Mouse (Mus musculus) gastrocnemius, adult 8-10 months (tissue): ENCODE data around the gene Tnk1. TPM values are rescaled to one million over a fixed set of nuclear protein-coding genes. Genes with fewer than 3 reads are reported as not detected.
A peak's percentile ranks its signal among the peaks of the same experiment; 100 is the strongest.

Source experiments
- DNase-seq, 2 experiments: peaks; one replicate each; pipeline ENCODE4 v3.0.0; 2022; ENCODE audit warnings: low spot score in 2 of 2
- total RNA-seq, 4 experiments: library from RNA; stranded (reverse); gene quantifications; 2 replicates each; pipeline ENCODE4 v1.2.4; 2022

Gene Tnk1
- total RNA-seq, 4 experiments from 2014 or later, result 0.31 TPM; not detected in 3

- no peak for DNase-seq
These were observed 19.8 kb downstream of the Tnk1 start for GRCm38 (mm10) chr11:69838714-69839104.

- DNase-seq, result peak; percentile 94 to 95
These were observed 20.4 kb downstream of the Tnk1 start, which contains the start of gene Tmem256 for GRCm38 (mm10) chr11:69837952-69838713. Gene Tmem256, plus strand, starts transcription at chr11:69838514.

DNA sequence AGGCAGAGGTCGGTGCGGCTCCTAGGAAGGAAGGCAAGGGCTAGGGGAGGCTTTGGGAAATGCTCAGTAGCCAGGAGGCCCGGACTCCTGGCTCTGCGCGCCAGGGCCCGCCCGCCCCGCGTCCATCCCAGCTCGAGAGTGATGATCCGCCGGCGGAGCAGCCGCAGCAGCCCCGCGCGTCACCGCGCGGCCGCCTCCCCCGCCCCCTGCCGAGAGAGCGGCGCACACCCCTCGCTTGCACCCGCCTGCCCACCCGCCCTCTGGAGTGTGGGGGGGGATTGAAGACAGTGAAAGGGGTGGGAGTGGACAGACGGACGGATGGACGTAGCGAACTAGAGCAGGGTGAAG is 21.0 kb downstream of the Tnk1 start, which contains the start of gene Nlgn2:
TSS of gene Nlgn2 (minus strand) at position 181 of the 348 bp plus-strand sequence.
- DNase-seq, result no peak

DNA sequence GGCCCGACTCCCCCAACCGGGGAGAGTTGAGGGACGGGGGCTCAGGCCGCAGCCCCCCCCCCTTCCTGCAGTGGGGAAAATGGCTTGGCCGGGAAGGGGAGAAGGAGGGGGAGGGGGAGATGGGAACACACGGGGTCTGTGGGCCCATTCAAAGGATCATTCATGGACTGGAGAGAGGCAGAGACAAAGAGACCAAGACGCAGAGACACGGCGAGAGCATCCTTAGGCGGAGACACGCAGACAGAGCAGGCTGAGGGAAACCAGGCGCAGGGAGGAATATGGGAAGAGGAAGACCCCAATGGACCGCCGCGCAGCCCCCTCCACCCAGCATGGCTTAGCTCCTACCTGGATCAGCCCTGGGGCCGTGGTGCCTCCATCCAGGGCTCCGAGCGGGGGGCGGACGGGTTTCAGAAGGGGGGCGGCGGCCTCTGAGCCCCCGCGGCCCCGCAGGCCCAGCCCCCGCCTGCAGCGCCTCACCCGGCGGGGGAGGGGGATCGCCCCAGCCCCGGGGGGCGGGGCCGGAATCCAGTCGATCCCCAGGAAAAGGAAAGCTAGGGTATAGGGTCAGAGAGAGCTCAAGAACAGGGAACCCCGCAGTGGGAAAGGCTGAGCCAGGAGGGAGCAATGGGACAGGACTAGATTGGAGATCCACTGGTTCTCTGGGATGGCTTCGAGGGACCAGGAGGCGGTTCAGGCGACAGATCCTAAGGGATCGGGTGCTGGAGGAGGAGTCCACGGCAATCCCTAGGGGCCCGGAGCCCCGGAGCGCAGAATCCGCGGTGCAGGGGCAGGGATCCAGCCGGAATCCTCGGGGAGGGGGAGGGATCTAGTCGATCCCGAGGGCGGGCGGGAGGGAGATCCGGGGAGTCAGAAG is 21.6 kb downstream of the Tnk1 start:
- DNase-seq, result peak; percentile 17 to 46

- DNase-seq, result no peak
These were observed 22.6 kb downstream of the Tnk1 start for GRCm38 (mm10) chr11:69835966-69836335.

DNA sequence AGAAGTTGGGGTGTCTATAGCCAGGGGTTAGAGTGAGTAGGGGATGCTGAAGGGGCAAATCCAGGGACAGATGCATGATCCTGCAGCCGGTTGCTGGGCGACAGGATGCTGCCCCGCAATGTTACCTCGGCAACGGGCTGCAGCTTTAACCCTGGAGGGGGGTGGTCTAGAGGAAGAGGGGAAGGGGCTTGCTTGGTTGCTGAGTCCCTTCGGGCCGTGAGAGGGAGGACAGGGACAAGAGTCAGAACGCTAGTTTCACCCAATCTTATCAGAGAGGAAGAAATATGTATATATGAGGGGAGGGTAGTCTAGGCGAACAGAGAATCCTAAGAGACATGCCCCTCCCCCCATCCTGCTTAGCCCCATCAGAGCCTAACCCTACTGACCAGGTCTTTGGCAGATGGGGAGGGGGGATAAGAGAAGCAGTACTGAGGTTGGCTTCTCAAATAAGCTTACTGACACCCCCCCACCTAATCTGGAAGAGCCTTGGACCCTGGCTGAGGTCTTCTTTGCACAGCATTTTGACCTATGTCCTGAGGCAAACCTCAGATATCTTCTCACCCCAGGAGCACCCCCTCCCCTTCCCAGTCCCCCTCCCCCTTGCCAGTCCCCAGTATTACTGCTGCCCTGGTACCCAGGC is 23.1 kb downstream of the Tnk1 start:
- no peak for DNase-seq

- no peak for DNase-seq
These were observed 24.5 kb downstream of the Tnk1 start for GRCm38 (mm10) chr11:69834001-69834549.

DNA sequence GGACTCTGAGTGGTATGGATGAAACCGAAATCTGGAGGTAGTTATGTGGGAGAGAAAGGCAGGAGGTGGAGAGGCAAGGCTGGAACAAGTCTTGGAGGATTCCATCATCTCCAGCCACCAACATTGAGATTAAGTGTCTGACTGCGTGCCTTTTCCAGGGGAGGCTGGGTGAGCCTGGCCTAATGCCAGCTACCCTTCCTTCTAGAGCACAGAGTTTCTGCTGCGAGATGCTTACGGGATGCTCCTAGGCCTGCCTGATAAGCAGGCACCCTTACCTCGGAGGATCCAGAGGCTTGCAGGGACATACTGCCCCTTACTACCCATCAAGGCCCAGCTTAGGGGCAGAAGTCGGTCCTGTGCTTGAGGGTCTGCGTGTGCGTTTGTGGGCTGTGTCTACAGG is 25.0 kb downstream of the Tnk1 start:
- DNase-seq, result no peak

GRCm38 (mm10) chr11:69828832-69829231 is 29.7 kb downstream of the Tnk1 start:
- no peak for DNase-seq

- DNase-seq, result no peak
These were observed 35.1 kb downstream of the Tnk1 start for GRCm38 (mm10) chr11:69823456-69823855.

DNA sequence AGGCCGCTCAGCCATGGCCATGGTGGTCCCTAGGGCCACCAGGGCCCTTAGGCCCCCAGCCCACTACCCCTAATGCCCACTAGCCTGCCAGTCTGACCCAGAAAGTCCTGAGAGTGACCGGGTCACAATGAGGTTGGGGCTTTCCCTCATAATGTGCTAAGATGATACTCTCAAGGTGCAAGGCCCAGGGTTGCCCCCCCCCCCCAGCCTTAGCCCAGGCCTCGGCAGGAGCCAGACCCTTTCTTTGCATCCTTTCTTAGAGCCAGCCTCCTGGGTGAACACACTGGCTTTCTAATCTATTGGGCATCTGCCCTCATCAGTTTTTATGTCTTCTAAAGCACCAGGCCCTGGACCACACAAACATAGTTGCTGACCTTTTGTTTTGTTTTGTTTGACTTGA is 36.5 kb downstream of the Tnk1 start, which contains the start of gene Spem1:
TSS of gene Spem1 (minus strand) at position 101 of the 400 bp plus-strand sequence.
- no peak for DNase-seq

- DNase-seq, result no peak
These were observed 39.7 kb downstream of the Tnk1 start for GRCm38 (mm10) chr11:69818871-69819270.

GRCm38 (mm10) chr11:69818365-69818764 is 40.2 kb downstream of the Tnk1 start, which contains the start of gene Spem2:
Gene Spem2, minus strand, starts transcription at chr11:69818465.
- DNase-seq, result no peak

- no peak for DNase-seq
These were observed 42.0 kb downstream of the Tnk1 start for GRCm38 (mm10) chr11:69816520-69816919.

GRCm38 (mm10) chr11:69815155-69815554 is 43.4 kb downstream of the Tnk1 start, which contains the start of gene Gm39566:
Gene Gm39566, minus strand, starts transcription at chr11:69815298.
- DNase-seq, result no peak

GRCm38 (mm10) chr11:69810280-69810679 is 48.2 kb downstream of the Tnk1 start:
- DNase-seq, result no peak

- DNase-seq, result no peak
These were observed 50.9 kb downstream of the Tnk1 start for GRCm38 (mm10) chr11:69807641-69808040.

DNA sequence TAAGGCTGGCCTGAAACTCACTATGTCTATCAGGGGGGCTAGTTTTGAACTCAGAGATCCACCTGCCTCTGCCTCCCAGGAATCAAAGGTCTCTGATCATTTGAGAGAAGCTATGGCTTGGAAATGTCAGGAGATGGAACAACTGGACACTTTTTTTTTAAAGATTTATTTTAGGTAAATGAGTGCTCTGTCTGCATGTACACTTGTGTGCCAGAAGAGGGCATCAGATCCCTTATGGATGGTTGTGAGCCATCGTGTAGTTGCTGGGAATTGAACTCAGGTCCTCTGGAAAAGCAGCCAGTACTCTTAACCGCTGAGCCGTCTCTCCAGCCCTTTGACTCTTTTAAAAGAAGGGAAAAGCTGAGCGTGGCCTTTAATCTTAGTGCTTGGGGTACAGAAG is 52.2 kb downstream of the Tnk1 start:
- DNase-seq, result no peak

- DNase-seq, result no peak
These were observed 53.3 kb downstream of the Tnk1 start, which contains the start of gene Tmem102 for GRCm38 (mm10) chr11:69804972-69805909. Gene Tmem102, minus strand, starts transcription at chr11:69805624.

DNA sequence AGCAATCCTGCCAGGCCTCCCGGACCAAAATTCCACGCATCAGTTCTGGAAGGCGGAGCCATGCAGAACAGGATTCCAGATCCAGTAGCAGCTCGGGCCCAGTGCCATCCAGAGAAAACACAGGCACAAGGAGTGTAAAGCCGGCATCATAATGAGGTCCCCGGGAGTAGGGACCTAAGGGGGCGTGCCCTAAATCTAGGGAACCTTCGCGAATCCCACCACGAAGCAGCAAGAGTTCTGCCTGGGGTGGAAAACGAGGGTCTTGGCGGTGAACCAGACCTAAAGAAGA is 53.9 kb downstream of the Tnk1 start:
- DNase-seq, result no peak
